Mouse (Mus musculus): ENCODE results near the gene Gmpr. TPM values are rescaled to one million over a fixed set of nuclear protein-coding genes. Genes with fewer than 3 reads are reported as not detected.

The Gmpr gene
- total RNA-seq, 4 experiments from 2014 or later, result 19.0 to 42.8 (median 24.0) TPM

DNA sequence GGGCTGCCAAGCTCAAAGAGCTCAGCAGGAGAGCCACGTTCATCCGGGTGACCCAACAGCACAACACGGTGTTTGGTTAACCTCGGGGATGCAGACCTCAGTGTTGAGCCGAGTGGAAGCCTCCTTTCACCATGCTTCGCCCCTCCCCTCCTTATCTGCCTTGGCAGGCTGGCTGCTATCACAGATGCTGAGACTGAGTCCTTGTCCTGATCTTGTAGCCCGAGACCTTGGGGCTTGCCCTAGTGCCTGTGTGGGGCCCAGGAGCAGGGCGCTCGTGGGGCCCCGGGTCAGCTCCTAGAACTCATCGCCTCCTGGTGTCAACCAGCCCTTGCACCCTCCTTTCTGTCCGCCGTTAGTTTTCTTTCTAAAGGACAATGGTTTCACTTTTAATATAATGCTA is 38.7 kb downstream of the Gmpr start:
- DNase-seq, result no peak

DNA sequence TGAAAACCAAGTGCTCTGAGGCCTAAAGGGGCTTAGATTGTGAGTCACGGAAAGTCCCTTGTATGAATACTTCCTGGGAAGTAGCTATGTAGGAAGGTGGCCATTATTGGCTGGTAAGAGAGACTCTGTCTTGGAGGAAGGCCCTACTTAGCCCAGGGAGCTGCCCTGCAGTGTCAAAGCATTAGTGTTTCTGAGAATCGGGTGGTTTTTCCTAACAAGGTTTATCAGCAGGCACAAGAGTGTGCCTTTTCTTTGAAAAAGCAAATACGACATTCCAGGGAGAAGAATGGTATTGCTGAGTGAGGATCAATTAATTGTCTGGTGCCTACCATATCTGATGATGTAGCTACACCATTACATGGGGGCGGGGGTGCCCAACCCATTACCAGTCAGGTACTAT is 39.7 kb downstream of the Gmpr start:
- no peak for DNase-seq

DNA sequence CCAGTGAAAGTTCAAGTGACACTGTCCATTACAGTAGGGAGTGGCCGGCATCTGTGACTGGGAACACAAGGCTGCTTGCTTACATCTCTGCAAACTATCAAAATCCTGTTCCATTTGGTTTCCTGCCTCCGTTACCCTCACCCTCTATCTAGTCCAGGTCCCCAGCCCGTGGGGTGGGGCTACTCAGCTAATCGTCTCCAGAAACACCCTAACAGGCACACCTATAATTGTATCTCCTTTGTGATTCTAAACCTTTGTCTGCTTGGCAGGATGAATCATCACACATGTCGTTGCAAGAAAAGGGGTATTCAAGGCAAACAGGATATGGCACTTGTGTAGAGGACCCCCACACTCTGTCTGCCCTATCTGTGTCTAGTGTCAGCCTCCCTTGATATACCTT is 40.3 kb downstream of the Gmpr start:
- no peak for DNase-seq

DNA sequence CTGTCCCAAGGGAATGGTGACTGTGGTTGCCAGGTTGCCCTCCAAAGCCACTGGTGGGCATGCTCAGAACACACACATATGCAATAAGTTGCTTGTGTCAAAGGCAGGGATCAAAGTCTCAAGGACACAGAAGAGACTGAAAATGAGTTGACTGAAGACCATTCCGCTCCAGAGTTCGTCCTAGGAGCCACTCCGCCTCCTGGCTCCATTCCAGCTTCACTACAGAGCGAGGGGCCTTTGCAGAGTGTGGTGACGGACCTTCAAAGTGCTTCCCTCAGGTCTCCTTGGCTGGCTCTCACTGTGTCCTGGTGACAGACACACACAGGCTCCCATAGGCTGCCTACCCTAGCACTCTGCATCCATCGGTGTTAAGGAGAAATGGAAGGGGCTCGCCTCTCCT is 46.4 kb downstream of the Gmpr start:
- DNase-seq, result no peak

DNA sequence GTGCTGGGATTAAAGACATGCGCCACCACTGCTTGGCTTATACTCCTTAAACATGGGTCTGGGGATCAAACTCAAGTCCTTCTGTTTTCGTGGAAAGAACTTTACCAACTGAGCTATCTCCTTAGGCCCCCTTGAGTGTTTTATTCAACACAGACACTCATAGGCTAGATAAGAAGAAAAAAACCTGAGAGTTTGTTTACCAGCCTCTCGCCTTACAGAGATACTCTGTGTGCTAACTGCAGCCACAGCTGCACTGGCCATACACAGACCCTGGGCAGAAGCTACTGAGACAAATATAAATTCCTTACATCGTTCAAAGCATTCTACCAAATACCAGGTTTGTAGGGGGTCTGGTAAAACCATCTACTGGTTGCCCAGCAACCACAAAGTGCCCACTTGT is 51.1 kb downstream of the Gmpr start:
- DNase-seq, result no peak

DNA sequence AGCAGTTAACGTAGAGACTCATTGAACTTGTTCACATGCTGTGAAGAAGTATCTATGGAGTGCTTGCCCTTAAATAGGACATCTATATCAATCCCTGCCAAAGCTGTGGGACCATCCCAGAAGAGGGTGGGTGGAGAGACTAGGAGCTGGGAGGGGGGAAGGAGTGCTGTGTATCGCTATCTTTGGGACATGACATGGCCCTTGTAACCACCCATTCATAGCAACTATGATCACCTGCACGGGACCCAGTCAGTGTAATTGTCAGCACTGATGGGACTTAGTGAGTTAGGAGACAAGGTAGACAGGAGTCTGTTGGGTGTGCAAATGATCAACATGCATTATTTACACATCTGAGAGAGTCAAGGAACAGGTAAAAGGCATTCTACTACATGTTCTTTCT is 52.0 kb downstream of the Gmpr start:
- no peak for DNase-seq

DNA sequence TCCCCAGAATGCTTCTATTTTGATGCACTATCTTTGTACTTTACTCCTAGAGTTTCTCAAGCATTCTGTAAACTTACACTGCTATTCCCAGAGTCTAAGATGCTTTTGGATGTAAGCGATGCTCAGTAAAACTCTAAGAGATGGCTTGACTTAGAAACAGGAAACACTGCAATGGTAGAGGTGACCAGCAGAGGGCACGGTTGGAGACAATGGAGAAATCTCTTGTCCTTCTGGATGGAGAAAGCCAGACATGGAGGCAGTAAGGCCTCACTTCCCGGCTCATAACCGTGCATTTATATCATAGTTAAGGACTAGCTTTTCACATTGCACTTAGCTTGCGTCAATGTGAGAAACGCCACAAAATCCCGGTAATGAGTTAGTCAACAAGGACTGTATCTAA is 53.3 kb downstream of the Gmpr start:
- DNase-seq, result no peak

DNA sequence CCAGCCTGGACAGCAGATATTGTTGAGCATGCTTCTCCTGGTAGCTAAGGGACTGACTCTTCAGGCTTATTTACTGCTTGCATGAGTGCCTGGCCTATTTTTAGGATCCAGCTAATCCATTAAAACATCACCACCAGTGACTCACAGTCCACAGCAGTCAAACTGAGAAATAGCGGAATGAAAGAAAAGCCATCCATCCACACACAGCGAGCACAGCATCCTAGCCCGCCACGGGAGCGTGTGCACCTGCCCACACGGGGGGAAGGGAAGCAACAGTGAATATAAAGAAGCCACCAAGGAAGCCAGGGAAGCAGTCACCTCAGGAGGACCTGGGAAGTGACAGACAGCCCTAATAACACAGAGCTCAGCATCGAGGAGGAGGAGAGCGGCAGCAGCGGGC is 54.8 kb downstream of the Gmpr start:
- no peak for DNase-seq

DNA sequence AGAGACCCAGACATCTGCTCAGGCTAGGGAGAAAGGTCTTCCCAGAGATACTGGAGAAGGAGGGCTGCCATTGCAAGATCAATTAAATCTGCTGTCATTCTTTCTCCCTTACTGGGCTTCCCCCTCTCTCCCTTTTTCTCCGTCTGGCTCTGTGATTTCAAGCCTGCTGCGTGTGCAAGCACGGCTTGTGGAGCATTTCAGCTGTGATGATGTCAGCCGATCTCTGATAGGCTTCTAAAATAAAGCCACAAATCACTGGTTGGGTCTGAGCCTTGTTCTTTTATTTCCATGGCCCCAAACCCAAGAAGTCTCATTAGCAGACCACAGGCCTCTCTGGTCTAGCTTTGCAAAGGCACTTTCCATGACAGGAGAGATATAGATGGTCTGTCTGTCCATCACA is 57.7 kb downstream of the Gmpr start:
- DNase-seq, result no peak

DNA sequence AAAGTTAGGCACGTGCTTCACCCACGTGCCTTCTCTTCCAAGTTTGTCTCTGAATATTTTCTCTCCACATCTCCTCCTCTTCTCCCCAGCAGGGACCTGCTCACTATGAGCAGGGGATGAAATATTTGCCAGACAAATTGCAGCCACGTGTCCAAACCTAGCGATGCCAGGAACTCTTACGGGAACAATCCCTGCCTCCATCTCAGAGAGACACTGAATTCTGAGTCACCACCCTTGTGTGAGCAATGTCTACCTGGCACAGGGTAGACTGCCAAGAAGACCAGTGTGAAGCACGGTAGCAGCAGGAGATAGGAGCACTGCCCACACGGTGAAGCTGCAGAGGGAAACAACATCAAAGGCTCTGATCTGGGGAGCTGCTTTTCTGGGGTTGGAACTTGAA is 62.7 kb downstream of the Gmpr start:
- no peak for DNase-seq

DNA sequence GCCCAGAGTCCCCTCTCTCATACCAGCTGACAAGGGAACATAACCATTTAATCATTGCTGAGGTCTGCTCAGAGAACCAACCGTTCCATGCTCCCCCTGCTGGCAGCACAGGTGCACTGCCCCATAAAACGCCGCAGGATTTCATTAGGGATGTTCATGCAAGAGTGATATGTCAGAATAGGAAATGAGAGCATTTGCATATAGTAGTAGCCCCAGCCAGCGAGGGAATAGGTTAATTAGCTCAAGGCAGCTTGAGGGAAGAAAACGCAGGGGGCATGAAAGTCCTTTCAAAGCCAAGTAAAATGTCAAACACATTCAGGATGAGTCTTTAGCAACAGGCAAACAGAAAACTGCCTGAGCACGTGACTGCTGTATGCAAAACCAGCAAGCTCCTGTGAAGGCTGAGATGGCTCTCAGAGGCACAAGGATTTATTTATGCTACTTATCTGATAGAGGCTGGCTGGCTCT is 64.6 kb downstream of the Gmpr start:
- peak; percentile 45 for DNase-seq

DNA sequence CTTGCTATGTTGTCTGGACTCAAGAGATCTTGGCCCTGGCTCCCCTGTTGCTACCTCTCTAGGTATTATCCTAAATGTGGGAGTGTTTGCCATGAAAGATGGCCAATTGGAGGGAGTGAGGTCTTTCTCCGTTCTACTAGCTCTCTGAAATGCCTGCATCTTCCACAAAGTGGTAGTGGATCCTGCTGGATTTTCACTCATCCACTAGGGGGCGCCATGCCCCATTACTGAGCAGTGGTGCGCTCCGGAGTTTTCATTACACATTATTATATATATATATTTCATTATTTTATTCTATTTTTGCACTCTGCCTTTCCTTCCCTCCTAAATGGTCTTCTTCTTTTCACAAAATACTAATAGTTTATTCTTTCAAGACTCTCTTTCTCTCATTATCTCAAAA is 65.5 kb downstream of the Gmpr start:
- no peak for DNase-seq

DNA sequence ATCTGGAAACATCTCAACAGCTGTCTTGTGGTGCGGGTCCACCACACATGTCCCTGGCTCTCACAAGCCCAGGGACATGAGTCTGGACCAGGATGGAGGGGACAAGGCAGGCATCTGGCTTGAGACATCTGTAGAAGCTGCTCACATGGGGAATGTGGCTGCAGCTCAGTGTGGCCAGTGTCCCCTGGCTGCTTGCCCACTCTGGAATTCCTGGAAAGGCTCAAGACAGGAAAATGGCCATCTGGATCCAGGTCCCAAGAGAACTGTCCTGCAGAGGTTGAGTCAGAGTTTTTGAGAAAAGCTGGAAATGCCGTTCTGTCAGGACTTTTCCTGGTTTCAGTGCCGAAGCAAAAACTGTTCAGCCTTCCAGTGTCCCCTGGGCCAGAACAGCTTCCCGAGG is 68.9 kb downstream of the Gmpr start:
- peak; percentile 55 for DNase-seq

DNA sequence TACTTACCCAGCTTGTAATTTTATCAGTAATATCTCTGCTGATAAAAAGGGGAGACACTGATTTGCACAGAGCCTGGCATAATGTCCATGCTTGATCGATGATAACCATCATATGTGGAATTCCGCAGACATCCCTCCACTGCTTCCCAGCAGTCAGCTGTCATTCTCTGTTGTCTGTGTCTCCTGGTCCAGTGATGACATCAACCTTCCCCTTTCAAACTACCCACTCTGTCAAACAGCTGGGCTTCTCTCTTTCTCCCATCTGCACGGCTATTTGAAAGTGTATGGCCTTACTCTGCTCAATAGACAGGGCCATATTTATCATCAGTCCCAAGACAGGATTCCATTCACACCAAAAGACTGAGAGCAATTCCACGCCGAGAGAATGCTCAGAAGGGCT is 70.1 kb downstream of the Gmpr start:
- no peak for DNase-seq

DNA sequence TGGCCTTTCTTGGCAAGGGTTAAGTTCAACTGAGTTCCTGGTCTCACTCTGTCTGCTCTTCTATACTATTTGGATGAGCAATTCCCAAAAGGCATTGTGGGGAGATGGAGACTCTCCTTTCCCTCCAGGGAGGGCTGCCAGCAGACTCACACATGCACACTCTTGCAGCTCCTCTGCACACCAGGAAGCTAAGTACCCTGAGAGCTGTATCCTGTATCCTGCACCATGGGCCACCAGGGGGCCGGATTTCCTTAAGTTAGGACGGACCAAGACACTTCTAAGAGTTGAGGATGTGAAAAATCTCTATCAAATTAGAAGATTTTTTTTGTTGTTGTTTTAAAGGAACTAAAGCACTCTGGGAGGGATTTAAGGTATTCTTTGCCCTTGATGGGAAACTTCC is 70.5 kb downstream of the Gmpr start:
- no peak for DNase-seq

DNA sequence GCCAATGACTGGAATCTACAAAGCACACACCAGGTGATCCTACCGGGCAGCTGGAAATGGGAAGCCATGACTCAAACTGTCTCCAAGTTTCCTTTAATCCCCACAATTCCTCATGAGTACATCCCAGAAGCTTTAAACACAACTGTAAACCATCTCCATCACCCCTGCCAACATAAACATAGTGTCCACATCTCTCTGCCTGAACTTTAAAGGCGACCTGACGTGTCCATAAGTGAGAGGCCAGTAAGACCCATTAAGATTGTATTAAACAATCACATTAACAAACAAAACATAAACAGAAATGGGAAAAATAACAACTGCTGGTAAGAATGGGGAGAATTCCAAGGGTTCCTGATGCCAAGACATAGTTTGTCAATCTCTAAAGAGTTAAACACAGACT is 72.5 kb downstream of the Gmpr start:
- DNase-seq, result no peak

DNA sequence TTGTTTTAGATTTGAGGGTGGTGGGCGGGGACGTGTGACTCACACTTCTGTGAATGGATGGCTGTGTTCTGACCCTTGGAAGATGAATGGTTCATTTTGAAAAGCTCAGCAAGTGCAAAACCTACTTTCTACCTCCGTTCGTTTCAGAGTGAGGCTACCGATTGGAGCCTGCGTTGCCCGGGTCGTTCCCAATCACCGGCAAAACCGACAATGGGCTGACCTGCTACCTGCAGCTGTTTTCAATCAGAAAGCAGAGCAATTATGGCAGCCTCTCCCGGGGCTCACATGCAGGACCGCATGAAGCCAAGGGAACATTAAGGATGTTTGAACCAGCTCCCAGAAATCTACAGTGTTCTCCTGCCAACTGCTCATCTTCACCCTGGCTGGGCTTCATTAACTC is 75.0 kb downstream of the Gmpr start:
- DNase-seq, result no peak

DNA sequence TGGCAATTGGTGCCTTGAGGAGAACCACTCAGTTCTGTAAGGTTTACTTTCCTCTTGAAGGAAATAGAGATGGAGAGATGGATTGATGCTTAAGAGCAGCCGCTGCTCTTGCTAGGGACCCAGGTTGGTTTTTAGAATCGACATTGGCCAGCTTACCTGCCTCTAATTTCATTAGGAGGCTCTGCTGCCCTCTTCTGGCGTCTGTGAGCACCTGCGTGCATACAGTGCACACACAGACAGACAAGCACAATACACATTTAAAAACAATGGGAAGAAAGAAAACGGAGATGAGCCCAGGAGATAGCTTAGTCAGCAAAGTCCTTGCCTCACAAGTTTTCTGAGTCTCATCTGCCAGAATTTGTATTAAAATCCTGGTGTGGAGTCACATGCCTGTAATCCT is 75.8 kb downstream of the Gmpr start:
- no peak for DNase-seq

DNA sequence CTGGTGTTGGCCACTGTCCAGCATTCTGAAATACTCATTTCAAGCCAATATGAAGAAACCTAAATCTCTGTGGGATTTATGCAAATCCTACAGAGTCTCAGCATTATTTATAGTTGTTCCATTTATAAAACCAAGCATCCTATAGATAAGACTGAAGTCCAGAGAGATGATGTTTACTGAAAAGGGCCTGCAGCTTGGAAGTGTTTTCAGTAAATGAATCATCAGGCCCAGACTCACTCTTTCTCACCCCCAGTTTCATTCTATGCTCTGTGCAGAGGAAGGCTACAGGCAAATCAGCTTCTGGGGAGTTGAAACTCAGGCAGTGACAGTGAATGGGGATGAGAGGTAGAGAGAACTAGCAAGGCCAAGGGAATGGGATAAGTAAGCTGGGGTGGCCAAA is 83.7 kb downstream of the Gmpr start:
- DNase-seq, result no peak

DNA sequence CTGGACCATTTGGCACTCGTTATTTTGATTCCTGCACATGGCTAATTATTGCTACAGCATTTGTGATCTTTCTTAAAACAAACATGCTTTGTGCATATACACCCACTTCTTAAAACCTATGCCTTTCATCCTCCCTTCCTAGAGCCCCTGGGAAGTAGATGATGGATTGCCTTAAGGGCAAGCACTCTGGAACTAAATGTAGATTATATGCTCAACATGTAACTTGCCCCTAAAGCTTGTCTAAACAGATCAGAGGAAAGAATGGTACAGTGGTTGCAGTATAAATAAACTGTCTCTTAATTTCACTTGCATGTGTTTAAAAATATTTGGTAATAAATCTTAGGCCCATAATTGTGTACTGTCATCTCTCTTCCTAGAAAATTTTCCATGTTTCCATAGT is 86.7 kb downstream of the Gmpr start:
- DNase-seq, result no peak

DNA sequence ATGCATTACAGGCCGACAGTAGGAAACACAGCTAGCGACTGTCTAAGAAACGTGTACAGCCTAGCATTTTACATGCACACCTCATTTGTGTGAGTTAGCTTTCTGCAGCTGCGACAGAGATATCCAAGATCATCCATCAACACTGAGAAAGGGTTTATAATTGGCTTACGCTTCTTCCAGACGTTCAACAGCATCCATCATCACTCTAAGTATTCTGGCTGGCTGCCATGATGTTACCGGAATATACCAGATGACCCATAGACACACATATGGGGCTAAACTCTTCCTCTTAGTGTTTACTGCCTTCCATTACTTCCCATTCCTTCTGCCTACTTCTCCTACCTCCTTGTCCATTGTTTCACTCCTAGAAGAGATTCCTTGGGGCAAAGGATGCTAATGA is 88.2 kb downstream of the Gmpr start:
- DNase-seq, result no peak

DNA sequence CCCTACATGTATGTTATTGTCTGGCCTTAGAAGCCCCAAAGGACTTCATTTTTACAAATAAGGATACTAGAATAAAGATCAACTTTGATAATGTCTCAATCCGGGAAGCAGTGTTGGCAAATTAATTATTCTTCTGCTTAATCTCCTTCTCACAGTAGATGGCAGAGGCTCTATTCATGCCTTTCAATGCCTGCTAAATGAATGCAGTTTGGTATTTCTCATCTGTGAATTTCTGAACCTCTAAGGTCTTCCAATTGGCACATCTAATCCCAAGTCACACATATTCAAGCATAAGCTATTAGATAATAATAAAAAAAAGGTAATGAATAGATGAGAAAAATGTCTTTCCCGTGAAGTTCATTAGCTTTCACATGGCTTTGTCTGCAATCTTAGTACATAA is 92.6 kb downstream of the Gmpr start:
- DNase-seq, result no peak

DNA sequence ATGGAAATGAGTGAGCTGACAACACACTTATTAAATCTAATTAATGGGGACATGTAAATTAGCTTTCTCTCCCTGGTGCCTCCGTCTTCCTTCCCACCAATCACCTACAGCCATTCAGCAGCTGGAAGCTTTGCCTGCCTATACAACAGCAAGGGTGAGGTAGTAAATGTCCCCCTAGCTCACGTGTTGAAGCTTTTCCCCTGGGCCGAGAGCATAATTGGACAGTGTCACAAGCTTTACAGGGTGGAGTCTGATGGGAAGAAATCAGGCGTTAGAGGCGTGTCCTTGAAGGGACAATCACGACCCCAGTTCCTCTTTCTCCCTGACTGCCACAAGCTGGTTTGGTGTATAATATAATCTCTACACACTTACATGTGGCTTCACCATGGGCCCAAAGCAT is 93.2 kb downstream of the Gmpr start:
- DNase-seq, result no peak
